Mouse (Mus musculus) neural tube, embryonic 11.5 days (tissue): ENCODE data around the gene Rtkn2. TPM values are rescaled to one million over a fixed set of nuclear protein-coding genes. Genes with fewer than 3 reads are reported as not detected.

Experiments
- ATAC-seq: fragments of 200-750 bp; cut with Nextera tagmentation; 2 replicates; pipeline ENCODE4 v1.8.0; 2017; ENCODE audit warnings: moderate number of reproducible peaks, mild to moderate bottlenecking, moderate TSS enrichment, moderate library complexity; ENCODE audit not compliant: insufficient read depth, low FRiP score, low TSS enrichment
- DNase-seq: peaks from one replicate; pipeline ENCODE4 v3.0.0-alpha.2; 2015; ENCODE audit warnings: low spot score
- H3K27ac ChIP-seq: fragments of 300-500 bp; sonication (generic); 2 replicates; pipeline ENCODE4 v1.5.1; 2014; ENCODE audit warnings: low read depth, mild to moderate bottlenecking, low read length
- H3K27me3 ChIP-seq: fragments of 300-500 bp; sonication (generic); 2 replicates; pipeline ENCODE4 v1.6.1; 2014; ENCODE audit warnings: mild to moderate bottlenecking, low read length, mixed read lengths; ENCODE audit not compliant: control insufficient read depth, insufficient read depth
- H3K36me3 ChIP-seq: fragments of 300-500 bp; sonication (generic); 2 replicates; pipeline ENCODE4 v1.6.1; 2014; ENCODE audit warnings: mild to moderate bottlenecking, low read length, moderate library complexity, mixed read lengths; ENCODE audit not compliant: control insufficient read depth, insufficient read depth
- H3K4me1 ChIP-seq: fragments of 300-500 bp; sonication (generic); 2 replicates; pipeline ENCODE4 v1.6.1; 2014; ENCODE audit warnings: low read length, mixed read lengths; ENCODE audit not compliant: control insufficient read depth, insufficient read depth
- H3K4me2 ChIP-seq: fragments of 300-500 bp; sonication (generic); 2 replicates; pipeline ENCODE4 v1.6.1; 2014; ENCODE audit warnings: low read depth, mild to moderate bottlenecking, moderate library complexity
- H3K4me3 ChIP-seq: fragments of 300-500 bp; sonication (generic); 2 replicates; pipeline ENCODE4 v1.5.1; 2014; ENCODE audit warnings: low read depth, low read length
- H3K9ac ChIP-seq: fragments of 300-500 bp; sonication (generic); 2 replicates; pipeline ENCODE4 v1.6.1; 2014; ENCODE audit warnings: mild to moderate bottlenecking, low read length
- H3K9me3 ChIP-seq: fragments of 300-500 bp; sonication (generic); 2 replicates; pipeline ENCODE4 v1.6.1; 2016; ENCODE audit warnings: low read length; ENCODE audit not compliant: control insufficient read depth
- WGBS: fragments of 180-500 bp; shearing (Covaris S2); extraction: QIAGEN DNeasy Blood & Tissue Kit; methylation state at CpG from one replicate; pipeline ENCODE4 v1.1.7; 2014; 5-methylcytosine and 5-hydroxymethylcytosine counted together
- polyA plus RNA-seq: library from polyadenylated mRNA; unstranded; fragments of >200 nt; fragmentation: Nextera tagmentation; extraction: Ambion mirVana; gene quantifications from 2 replicates; pipeline ENCODE4 v1.2.1, GENCODE M21; 2014

The Rtkn2 gene
- polyA plus RNA-seq, 1 experiment from 2014 or later: 15.1 TPM

- WGBS: 89% methylated on average over 1 of the region's 1 CpGs
- DNase-seq (no peak), ATAC-seq (no peak)
- H3K36me3 ChIP-seq: no peaks in the 10 kb centered on the region
- H3K27ac ChIP-seq: no peak overlapping the region
- no peak overlapping the region for H3K9ac ChIP-seq
- no peaks in the 10 kb centered on the region for H3K9me3 ChIP-seq
- H3K4me1 ChIP-seq: peaks cover 4% of the 10 kb centered on the region; the same call in 1 of the 2 replicates
- no peak overlapping the region for H3K4me3 ChIP-seq
- H3K4me2 ChIP-seq: no peak overlapping the region
- H3K27me3 ChIP-seq: no peaks in the 10 kb centered on the region
Measured at GRCm38 (mm10) chr10:68058378-68058777, 79.0 kb downstream of the Rtkn2 start.

- peak overlapping the region; percentile 63 for H3K27ac ChIP-seq
- no peak for ATAC-seq
- no peak overlapping the region for H3K4me2 ChIP-seq
- 61% methylated on average over 16 of the region's 16 CpGs for WGBS
- no peak overlapping the region for H3K4me3 ChIP-seq
- no peak overlapping the region; the same call in 1 of the 2 replicates for H3K9ac ChIP-seq
- DNase-seq: no peak
- no peaks in the 10 kb centered on the region for H3K36me3 ChIP-seq
- peaks cover 4% of the 10 kb centered on the region; the same call in 1 of the 2 replicates for H3K4me1 ChIP-seq
- no peaks in the 10 kb centered on the region for H3K27me3 ChIP-seq
- no peaks in the 10 kb centered on the region for H3K9me3 ChIP-seq
Measured at GRCm38 (mm10) chr10:68060590-68061248, 81.3 kb downstream of the Rtkn2 start.

- DNase-seq: no peak
- WGBS: 47% methylated on average over 8 of the region's 8 CpGs
- H3K9ac ChIP-seq: no peak overlapping the region; the same call in 1 of the 2 replicates
Measured at GRCm38 (mm10) chr10:68061249-68061615, 81.9 kb downstream of the Rtkn2 start.

GRCm38 (mm10) chr10:68063806-68064545 lies 84.6 kb downstream of the Rtkn2 start:
- Histone ChIP-seq H3K4me2 (no peak overlapping the region), H3K36me3 (no peaks in the 10 kb centered on the region), H3K9me3 (no peaks in the 10 kb centered on the region), H3K9ac (no peak overlapping the region), H3K27ac (no peak overlapping the region; the same call in 1 of the 2 replicates), H3K27me3 (no peaks in the 10 kb centered on the region), H3K4me1 (peaks cover 4% of the 10 kb centered on the region; the same call in 1 of the 2 replicates), H3K4me3 (no peak overlapping the region)
- DNase-seq: peak; percentile 40
- ATAC-seq: no peak
- WGBS: 34% methylated on average over 8 of the region's 8 CpGs

More at GRCm38 (mm10) chr10:68061249-68061615, 81.9 kb downstream of the Rtkn2 start:
- H3K9me3 ChIP-seq: no peaks in the 10 kb centered on the region
- H3K4me3 ChIP-seq: no peak overlapping the region
- ATAC-seq: no peak
- H3K27me3 ChIP-seq: no peaks in the 10 kb centered on the region
- no peaks in the 10 kb centered on the region for H3K36me3 ChIP-seq
- H3K27ac ChIP-seq: peak overlapping the region; percentile 63
- no peak overlapping the region for H3K4me2 ChIP-seq
- H3K4me1 ChIP-seq: peaks cover 4% of the 10 kb centered on the region; the same call in 1 of the 2 replicates

- no peaks in the 10 kb centered on the region for H3K9me3 ChIP-seq
- ATAC-seq (no peak), DNase-seq (no peak)
- H3K9ac ChIP-seq: no peak overlapping the region
- WGBS: 57% methylated on average over 10 of the region's 10 CpGs
- H3K27ac ChIP-seq: no peak overlapping the region
- H3K27me3 ChIP-seq: no peaks in the 10 kb centered on the region
- no peak overlapping the region for H3K4me2 ChIP-seq
- peaks cover 4% of the 10 kb centered on the region; the same call in 1 of the 2 replicates for H3K4me1 ChIP-seq
- no peak overlapping the region for H3K4me3 ChIP-seq
- no peaks in the 10 kb centered on the region for H3K36me3 ChIP-seq
Measured at GRCm38 (mm10) chr10:68064571-68064970, 85.2 kb downstream of the Rtkn2 start.

DNA sequence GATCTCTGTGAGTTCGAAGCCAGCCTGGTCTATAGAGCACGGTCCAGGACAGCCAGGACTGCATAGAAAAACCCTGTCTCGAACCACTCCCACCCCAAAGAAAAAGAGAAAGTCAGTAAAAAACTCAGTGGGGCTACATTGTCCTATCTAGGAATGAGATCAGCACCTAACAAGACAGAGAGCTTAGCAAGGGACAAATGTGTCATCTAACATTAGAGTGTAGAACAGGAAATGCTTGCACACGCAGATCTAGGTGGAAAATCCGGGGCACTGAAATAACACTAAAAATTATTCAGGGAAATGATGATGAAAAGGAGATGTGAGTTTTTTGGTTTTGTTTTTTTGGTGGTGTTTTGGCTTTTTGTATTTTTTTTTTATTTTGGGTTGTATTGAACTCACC lies 86.8 kb downstream of the Rtkn2 start:
- Histone ChIP-seq H3K27me3 (no peaks in the 10 kb centered on the region), H3K9ac (no peak overlapping the region), H3K36me3 (no peaks in the 10 kb centered on the region), H3K4me1 (no peaks in the 10 kb centered on the region), H3K4me3 (no peak overlapping the region), H3K4me2 (no peak overlapping the region), H3K9me3 (no peaks in the 10 kb centered on the region), H3K27ac (no peak overlapping the region)
- DNase-seq (no peak), ATAC-seq (no peak)
- WGBS: 88% methylated on average over 5 of the region's 5 CpGs

GRCm38 (mm10) chr10:68067961-68068360 lies 88.6 kb downstream of the Rtkn2 start:
- H3K9ac ChIP-seq: no peak overlapping the region
- ATAC-seq (no peak), DNase-seq (no peak)
- no peaks in the 10 kb centered on the region for H3K4me1 ChIP-seq
- no peak overlapping the region for H3K4me2 ChIP-seq
- no peaks in the 10 kb centered on the region for H3K9me3 ChIP-seq
- no peaks in the 10 kb centered on the region for H3K36me3 ChIP-seq
- H3K4me3 ChIP-seq: no peak overlapping the region
- 80% methylated on average over 5 of the region's 5 CpGs for WGBS
- H3K27me3 ChIP-seq: no peaks in the 10 kb centered on the region
- no peak overlapping the region for H3K27ac ChIP-seq

GRCm38 (mm10) chr10:68068426-68068825 lies 89.1 kb downstream of the Rtkn2 start:
- DNase-seq (no peak), ATAC-seq (no peak)
- H3K27me3 ChIP-seq: no peaks in the 10 kb centered on the region
- no peaks in the 10 kb centered on the region for H3K4me1 ChIP-seq
- H3K4me3 ChIP-seq: no peak overlapping the region
- 86% methylated on average over 8 of the region's 8 CpGs for WGBS
- H3K27ac ChIP-seq: no peak overlapping the region
- no peak overlapping the region for H3K9ac ChIP-seq
- no peaks in the 10 kb centered on the region for H3K9me3 ChIP-seq
- no peaks in the 10 kb centered on the region for H3K36me3 ChIP-seq
- H3K4me2 ChIP-seq: no peak overlapping the region

- no peaks in the 10 kb centered on the region for H3K27me3 ChIP-seq
- no peaks in the 10 kb centered on the region for H3K4me1 ChIP-seq
- ATAC-seq (no peak), DNase-seq (no peak)
- no peaks in the 10 kb centered on the region for H3K9me3 ChIP-seq
- H3K4me2 ChIP-seq: no peak overlapping the region
- H3K27ac ChIP-seq: no peak overlapping the region
- H3K9ac ChIP-seq: no peak overlapping the region
- H3K36me3 ChIP-seq: no peaks in the 10 kb centered on the region
- no peak overlapping the region for H3K4me3 ChIP-seq
- WGBS: 83% methylated on average over 7 of the region's 7 CpGs
Measured at GRCm38 (mm10) chr10:68071041-68071440, 91.7 kb downstream of the Rtkn2 start.
